Mouse (Mus musculus): ENCODE data around the gene Glis1. TPM values are rescaled to one million over a fixed set of nuclear protein-coding genes. Genes with fewer than 3 reads are reported as not detected.

Glis1 gene
- polyA plus RNA-seq, 1 experiment from 2014 or later = 0.97 TPM

GRCm38 (mm10) chr4:107425616-107426015, 8.8 kb upstream of the Glis1 start:
- no peak overlapping the region for H3K9ac ChIP-seq (ENCODE audit: low read length)
- no peaks in the 10 kb centered on the region; the same call in 1 of the 2 replicates for H3K4me1 ChIP-seq (ENCODE audit: control insufficient read depth, insufficient read depth, low read length)
- H3K4me3 ChIP-seq (ENCODE audit: low read depth, low read length) = no peak overlapping the region
- no peaks in the 10 kb centered on the region for H3K36me3 ChIP-seq (ENCODE audit: control insufficient read depth, insufficient read depth, low read length)
- no peaks in the 10 kb centered on the region for H3K9me3 ChIP-seq (ENCODE audit: control insufficient read depth, low read length)
- H3K27me3 ChIP-seq (ENCODE audit: control insufficient read depth, insufficient read depth, low read length) = no peaks in the 10 kb centered on the region
- H3K27ac ChIP-seq (ENCODE audit: low read depth, low read length) = no peak overlapping the region
- DNase-seq (ENCODE audit: low spot score, missing footprints) (no peak), ATAC-seq (ENCODE audit: low FRiP score) (no peak)
- WGBS = 95% methylated on average over 12 of the region's 12 CpGs
- H3K4me2 ChIP-seq = no peak overlapping the region

GRCm38 (mm10) chr4:107426631-107427030, 7.8 kb upstream of the Glis1 start:
- H3K9ac ChIP-seq (ENCODE audit: low read length) = no peak overlapping the region
- WGBS = 90% methylated on average over 9 of the region's 9 CpGs
- DNase-seq (ENCODE audit: low spot score, missing footprints) (no peak), ATAC-seq (ENCODE audit: low FRiP score) (no peak)
- H3K4me3 ChIP-seq (ENCODE audit: low read depth, low read length) = no peak overlapping the region
- H3K36me3 ChIP-seq (ENCODE audit: control insufficient read depth, insufficient read depth, low read length) = no peaks in the 10 kb centered on the region
- H3K9me3 ChIP-seq (ENCODE audit: control insufficient read depth, low read length) = no peaks in the 10 kb centered on the region
- no peaks in the 10 kb centered on the region for H3K27me3 ChIP-seq (ENCODE audit: control insufficient read depth, insufficient read depth, low read length)
- no peak overlapping the region for H3K4me2 ChIP-seq
- H3K4me1 ChIP-seq (ENCODE audit: control insufficient read depth, insufficient read depth, low read length) = no peaks in the 10 kb centered on the region
- H3K27ac ChIP-seq (ENCODE audit: low read depth, low read length) = no peak overlapping the region

DNA sequence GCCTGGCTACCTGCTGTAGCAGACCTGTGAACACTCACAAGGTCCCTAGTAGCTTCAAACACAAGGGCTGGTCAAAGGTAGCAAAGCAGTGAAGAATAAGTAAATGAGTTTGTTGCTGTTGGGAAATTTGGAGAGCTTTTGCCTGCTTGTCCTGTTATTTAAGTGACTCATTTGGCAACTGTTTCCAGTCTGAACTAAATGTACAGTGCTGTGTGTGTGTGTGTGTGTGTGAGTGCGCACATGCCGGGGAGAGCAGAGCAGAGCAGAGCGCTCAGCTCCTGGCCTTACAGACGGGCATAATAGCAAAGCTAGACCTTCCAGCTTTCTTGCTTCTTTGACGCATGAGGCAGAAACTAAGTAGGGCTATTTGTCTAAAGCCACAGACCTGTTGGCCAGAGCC, 1.7 kb upstream of the Glis1 start:
- Histone ChIP-seq H3K27ac (ENCODE audit: low read depth, low read length) (no peak overlapping the region), H3K9ac (ENCODE audit: low read length) (no peak overlapping the region), H3K27me3 (ENCODE audit: control insufficient read depth, insufficient read depth, low read length) (peaks cover 51% of the 10 kb centered on the region), H3K4me1 (ENCODE audit: control insufficient read depth, insufficient read depth, low read length) (peaks cover 15% of the 10 kb centered on the region), H3K9me3 (ENCODE audit: control insufficient read depth, low read length) (no peaks in the 10 kb centered on the region), H3K36me3 (ENCODE audit: control insufficient read depth, insufficient read depth, low read length) (no peaks in the 10 kb centered on the region), H3K4me3 (ENCODE audit: low read depth, low read length) (no peak overlapping the region), H3K4me2 (no peak overlapping the region)
- 86% methylated on average over 5 of the region's 5 CpGs for WGBS
- ATAC-seq (ENCODE audit: low FRiP score) (no peak), DNase-seq (ENCODE audit: low spot score, missing footprints) (no peak)

DNA sequence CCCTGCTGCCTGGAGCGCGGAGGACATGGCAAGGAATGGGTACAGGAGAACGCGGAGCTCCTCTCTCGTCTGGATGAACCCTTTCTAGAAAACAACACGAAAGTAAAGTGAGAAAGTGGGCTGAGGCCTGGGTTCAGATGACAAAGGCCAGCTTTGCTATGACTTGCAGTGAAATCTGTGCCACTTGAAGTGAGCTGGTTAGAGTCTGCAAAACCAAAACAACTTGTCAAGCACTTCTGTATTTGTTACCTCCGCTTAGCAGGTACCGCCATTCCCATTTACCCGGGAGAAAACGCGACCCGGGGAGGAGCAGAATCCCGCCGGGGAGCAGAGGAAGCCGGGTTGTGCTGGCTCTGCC, 414 bp upstream of the Glis1 start:
- H3K36me3 ChIP-seq (ENCODE audit: control insufficient read depth, insufficient read depth, low read length) = no peaks in the 10 kb centered on the region
- peaks cover 54% of the 10 kb centered on the region for H3K27me3 ChIP-seq (ENCODE audit: control insufficient read depth, insufficient read depth, low read length)
- peak overlapping the region; percentile 61 for H3K4me3 ChIP-seq (ENCODE audit: low read depth, low read length)
- peak overlapping the region; percentile 93 for H3K4me2 ChIP-seq
- H3K9me3 ChIP-seq (ENCODE audit: control insufficient read depth, low read length) = no peaks in the 10 kb centered on the region
- peaks cover 15% of the 10 kb centered on the region for H3K4me1 ChIP-seq (ENCODE audit: control insufficient read depth, insufficient read depth, low read length)
- WGBS = 9% methylated on average over 15 of the region's 15 CpGs
- H3K27ac ChIP-seq (ENCODE audit: low read depth, low read length) = no peak overlapping the region
- peak; percentile 90 for DNase-seq (ENCODE audit: low spot score, missing footprints)
- H3K9ac ChIP-seq (ENCODE audit: low read length) = no peak overlapping the region; the same call in 1 of the 2 replicates
- ATAC-seq (ENCODE audit: low FRiP score) = no peak

DNA sequence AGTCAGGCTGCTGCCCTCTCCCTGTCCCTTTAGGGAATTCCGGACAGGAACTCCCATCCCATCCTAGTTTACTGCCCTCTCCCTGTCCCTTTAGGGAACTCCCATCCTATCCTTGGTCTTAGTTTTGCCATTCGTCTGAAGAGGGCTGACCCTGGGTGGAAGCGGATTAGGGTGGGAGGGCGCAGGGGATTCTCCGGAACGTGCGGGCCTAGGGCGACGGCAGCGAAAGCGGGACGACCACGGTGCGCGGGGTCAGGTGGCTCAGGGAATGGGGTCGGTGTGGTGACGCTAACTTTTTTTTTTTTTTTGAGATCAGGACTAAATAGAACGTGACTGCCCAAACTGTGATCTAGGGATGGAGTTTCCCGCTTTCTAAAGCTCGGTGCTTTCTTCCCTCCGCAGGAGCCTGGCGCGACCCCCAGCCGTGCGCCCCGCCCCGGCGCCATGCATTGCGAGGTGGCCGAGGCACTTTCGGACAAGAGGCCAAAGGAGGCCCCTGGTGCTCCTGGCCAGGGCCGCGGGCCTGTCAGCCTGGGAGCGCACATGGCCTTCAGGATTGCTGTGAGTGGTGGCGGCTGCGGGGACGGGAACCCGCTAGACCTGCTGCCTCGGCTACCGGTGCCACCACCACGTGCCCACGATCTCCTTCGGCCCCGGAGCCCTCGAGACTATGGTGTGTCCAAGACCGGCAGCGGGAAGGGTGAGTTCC, 1.0 kb downstream of the Glis1 start:
- Histone ChIP-seq H3K4me1 (ENCODE audit: control insufficient read depth, insufficient read depth, low read length) (peaks cover 15% of the 10 kb centered on the region), H3K36me3 (ENCODE audit: control insufficient read depth, insufficient read depth, low read length) (no peaks in the 10 kb centered on the region), H3K4me2 (peak overlapping the region; percentile 93), H3K27me3 (ENCODE audit: control insufficient read depth, insufficient read depth, low read length) (peaks cover 54% of the 10 kb centered on the region), H3K9me3 (ENCODE audit: control insufficient read depth, low read length) (no peaks in the 10 kb centered on the region), H3K9ac (ENCODE audit: low read length) (peak overlapping the region; percentile 36), H3K4me3 (ENCODE audit: low read depth, low read length) (peak overlapping the region; percentile 61), H3K27ac (ENCODE audit: low read depth, low read length) (no peak overlapping the region)
- no peak; the same call in 1 of the 2 replicates for ATAC-seq (ENCODE audit: low FRiP score)
- WGBS = under 1% methylated on average over 47 of the region's 47 CpGs
- DNase-seq (ENCODE audit: low spot score, missing footprints) = peak; percentile 94

DNA sequence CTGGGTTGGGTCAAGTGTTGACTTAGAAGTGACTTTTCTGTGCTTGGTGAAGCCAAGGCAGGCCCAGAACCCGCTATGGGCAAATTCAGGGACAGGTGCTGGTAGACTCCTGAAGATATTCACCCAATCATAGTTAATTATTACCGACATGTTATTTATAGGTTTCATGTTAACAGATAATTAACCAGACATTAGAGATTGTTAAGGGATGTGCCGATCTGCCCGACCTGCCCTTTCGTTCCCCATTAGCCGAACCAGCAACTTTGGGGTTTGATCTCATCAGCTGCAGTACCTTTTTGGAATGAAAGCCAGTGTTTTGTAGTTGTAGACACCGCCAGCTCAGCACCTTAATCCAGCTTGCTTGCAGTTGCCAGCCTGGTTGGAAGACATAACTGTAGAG, 2.1 kb downstream of the Glis1 start:
- ATAC-seq (ENCODE audit: low FRiP score) (no peak), DNase-seq (ENCODE audit: low spot score, missing footprints) (no peak)
- 92% methylated on average over 7 of the region's 7 CpGs for WGBS
- no peaks in the 10 kb centered on the region for H3K9me3 ChIP-seq (ENCODE audit: control insufficient read depth, low read length)
- H3K27ac ChIP-seq (ENCODE audit: low read depth, low read length) = no peak overlapping the region
- no peak overlapping the region for H3K9ac ChIP-seq (ENCODE audit: low read length)
- no peak overlapping the region for H3K4me2 ChIP-seq
- no peaks in the 10 kb centered on the region for H3K36me3 ChIP-seq (ENCODE audit: control insufficient read depth, insufficient read depth, low read length)
- no peak overlapping the region for H3K4me3 ChIP-seq (ENCODE audit: low read depth, low read length)
- peaks cover 18% of the 10 kb centered on the region for H3K4me1 ChIP-seq (ENCODE audit: control insufficient read depth, insufficient read depth, low read length)
- H3K27me3 ChIP-seq (ENCODE audit: control insufficient read depth, insufficient read depth, low read length) = peaks cover 62% of the 10 kb centered on the region

GRCm38 (mm10) chr4:107438741-107439140, 4.3 kb downstream of the Glis1 start:
- ATAC-seq (ENCODE audit: low FRiP score) = no peak
- Histone ChIP-seq H3K27me3 (ENCODE audit: control insufficient read depth, insufficient read depth, low read length) (peaks cover 53% of the 10 kb centered on the region), H3K4me3 (ENCODE audit: low read depth, low read length) (no peak overlapping the region)

GRCm38 (mm10) chr4:107440306-107440705, 5.9 kb downstream of the Glis1 start:
- Histone ChIP-seq H3K9ac (ENCODE audit: low read length) (no peak overlapping the region), H3K4me1 (ENCODE audit: control insufficient read depth, insufficient read depth, low read length) (peaks cover 15% of the 10 kb centered on the region), H3K9me3 (ENCODE audit: control insufficient read depth, low read length) (no peaks in the 10 kb centered on the region), H3K4me3 (ENCODE audit: low read depth, low read length) (no peak overlapping the region), H3K27ac (ENCODE audit: low read depth, low read length) (no peak overlapping the region), H3K27me3 (ENCODE audit: control insufficient read depth, insufficient read depth, low read length) (peaks cover 39% of the 10 kb centered on the region), H3K4me2 (peak overlapping the region; percentile 3; the same call in 1 of the 2 replicates), H3K36me3 (ENCODE audit: control insufficient read depth, insufficient read depth, low read length) (no peaks in the 10 kb centered on the region)
- ATAC-seq (ENCODE audit: low FRiP score) (no peak), DNase-seq (ENCODE audit: low spot score, missing footprints) (peak; percentile 90)
- WGBS = 21% methylated on average over 13 of the region's 13 CpGs

More at GRCm38 (mm10) chr4:107438741-107439140, 4.3 kb downstream of the Glis1 start:
- Histone ChIP-seq H3K9ac (ENCODE audit: low read length) (no peak overlapping the region), H3K27ac (ENCODE audit: low read depth, low read length) (no peak overlapping the region), H3K4me2 (no peak overlapping the region), H3K9me3 (ENCODE audit: control insufficient read depth, low read length) (no peaks in the 10 kb centered on the region), H3K4me1 (ENCODE audit: control insufficient read depth, insufficient read depth, low read length) (peaks cover 25% of the 10 kb centered on the region), H3K36me3 (ENCODE audit: control insufficient read depth, insufficient read depth, low read length) (no peaks in the 10 kb centered on the region)
- no peak for DNase-seq (ENCODE audit: low spot score, missing footprints)
- WGBS = 90% methylated on average over 8 of the region's 8 CpGs

GRCm38 (mm10) chr4:107442288-107442687, 7.9 kb downstream of the Glis1 start:
- Histone ChIP-seq H3K9me3 (ENCODE audit: control insufficient read depth, low read length) (no peaks in the 10 kb centered on the region), H3K27me3 (ENCODE audit: control insufficient read depth, insufficient read depth, low read length) (peaks cover 20% of the 10 kb centered on the region), H3K9ac (ENCODE audit: low read length) (no peak overlapping the region), H3K4me3 (ENCODE audit: low read depth, low read length) (no peak overlapping the region), H3K4me1 (ENCODE audit: control insufficient read depth, insufficient read depth, low read length) (peaks cover 10% of the 10 kb centered on the region), H3K36me3 (ENCODE audit: control insufficient read depth, insufficient read depth, low read length) (no peaks in the 10 kb centered on the region), H3K4me2 (no peak overlapping the region), H3K27ac (ENCODE audit: low read depth, low read length) (no peak overlapping the region)
- ATAC-seq (ENCODE audit: low FRiP score) (no peak), DNase-seq (ENCODE audit: low spot score, missing footprints) (no peak)
- WGBS = 60% methylated on average over 11 of the region's 11 CpGs

All from midbrain, embryonic 11.5 days (tissue).